Mouse (Mus musculus) heart, embryonic 12.5 days (tissue): ENCODE measurements around the gene Nmu. TPM values are rescaled to one million over a fixed set of nuclear protein-coding genes. Genes with fewer than 3 reads are reported as not detected.
A peak's percentile ranks its signal among the peaks of the same experiment; 100 is the strongest.

ENCODE experiments used
- ATAC-seq: fragments of 200-750 bp; cut with Nextera tagmentation; 2 replicates; pipeline ENCODE4 v1.8.0; 2017; ENCODE audit warnings: moderate TSS enrichment, moderate library complexity; ENCODE audit not compliant: insufficient number of reproducible peaks, low FRiP score
- H3K27ac ChIP-seq: fragments of 300-500 bp; sonication (generic); 2 replicates; pipeline ENCODE4 v1.5.1; 2016; ENCODE audit warnings: mild to moderate bottlenecking, moderate library complexity; ENCODE audit not compliant: poor library complexity, severe bottlenecking
- H3K27me3 ChIP-seq: fragments of 300-500 bp; sonication (generic); replicated peaks from 2 replicates; pipeline ENCODE4 v1.6.1; 2016; ENCODE audit warnings: mild to moderate bottlenecking, moderate library complexity
- H3K36me3 ChIP-seq: fragments of 300-500 bp; sonication (generic); 2 replicates; pipeline ENCODE4 v1.6.1; 2016; ENCODE audit warnings: mild to moderate bottlenecking, moderate library complexity
- H3K4me1 ChIP-seq: fragments of 300-500 bp; sonication (generic); replicated peaks from 2 replicates; pipeline ENCODE4 v1.6.1; 2016; ENCODE audit warnings: mild to moderate bottlenecking
- H3K4me2 ChIP-seq: fragments of 300-500 bp; sonication (generic); 2 replicates; pipeline ENCODE4 v1.6.1; 2016; ENCODE audit warnings: mild to moderate bottlenecking, moderate library complexity
- H3K4me3 ChIP-seq: fragments of 300-500 bp; sonication (generic); 2 replicates; pipeline ENCODE4 v1.5.1; 2016; ENCODE audit warnings: mild to moderate bottlenecking
- H3K9ac ChIP-seq: fragments of 300-500 bp; sonication (generic); 2 replicates; pipeline ENCODE4 v1.6.1; 2016; ENCODE audit warnings: mild to moderate bottlenecking, moderate library complexity
- H3K9me3 ChIP-seq: fragments of 300-500 bp; sonication (generic); replicated peaks from 2 replicates; pipeline ENCODE4 v1.6.1; 2016; ENCODE audit warnings: mild to moderate bottlenecking, moderate library complexity
- WGBS: fragments of 180-500 bp; shearing (Covaris S2); methylation state at CpG from one replicate; pipeline ENCODE4 v1.1.7; 2016; 5-methylcytosine and 5-hydroxymethylcytosine counted together
- polyA plus RNA-seq: library from polyadenylated mRNA; unstranded; fragments of >200 nt; fragmentation: Nextera tagmentation; extraction: Ambion mirVana; gene quantifications from 2 replicates; pipeline ENCODE4 v1.2.1, GENCODE M21; 2016

Gene Nmu
- polyA plus RNA-seq, result not detected in 2 replicates

DNA sequence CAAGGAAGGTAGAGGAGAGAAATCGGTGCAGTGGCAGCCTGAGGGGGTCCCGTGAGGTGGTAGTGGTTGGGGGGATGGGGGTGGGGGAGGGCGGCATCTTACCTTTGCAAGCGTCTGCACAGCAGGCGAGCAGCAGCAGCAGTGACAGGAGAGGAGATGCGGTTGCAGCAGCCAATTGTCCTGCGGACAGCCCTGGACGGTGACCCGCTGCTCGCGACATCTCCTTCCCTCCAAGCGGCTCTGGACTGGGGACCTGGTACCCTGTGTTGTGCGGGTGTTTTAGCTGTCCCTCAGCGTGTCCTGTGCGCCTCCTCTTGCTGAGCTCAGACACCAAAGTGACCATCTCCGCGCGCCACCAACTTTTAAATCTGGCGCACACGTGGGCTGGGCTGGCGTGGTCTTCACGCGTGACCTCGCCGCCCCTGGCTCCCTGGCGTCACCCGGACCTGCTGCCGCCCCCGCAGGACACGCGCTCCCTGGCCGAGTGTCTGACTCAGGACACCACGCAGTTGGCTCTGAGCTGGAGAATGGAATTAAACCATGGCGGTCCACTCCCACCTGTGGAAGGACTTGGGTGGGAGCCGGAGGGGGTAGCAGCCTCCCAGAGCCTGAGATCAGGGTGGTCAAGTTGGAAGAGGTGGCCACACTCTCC is at the start of gene Nmu:
Nmu (minus strand) TSS at position 336 of the 652 bp plus-strand sequence.
- WGBS, result 5% methylated on average over 32 of the region's 35 CpGs
- peaks cover 41% of the 10 kb centered on the region for H3K27me3 ChIP-seq
- ATAC-seq, result no peak
- H3K4me2 ChIP-seq, result peak within 1 kb of the TSS; percentile 76
- H3K4me3 ChIP-seq, result peak within 1 kb of the TSS; percentile 44
- no peaks in the 10 kb centered on the region for H3K36me3 ChIP-seq
- H3K27ac ChIP-seq, result no peak within 1 kb of the TSS
- H3K9ac ChIP-seq, result peak within 1 kb of the TSS; percentile 53
- peaks cover 12% of the 10 kb centered on the region for H3K4me1 ChIP-seq
- H3K9me3 ChIP-seq, result no peaks in the 10 kb centered on the region

DNA sequence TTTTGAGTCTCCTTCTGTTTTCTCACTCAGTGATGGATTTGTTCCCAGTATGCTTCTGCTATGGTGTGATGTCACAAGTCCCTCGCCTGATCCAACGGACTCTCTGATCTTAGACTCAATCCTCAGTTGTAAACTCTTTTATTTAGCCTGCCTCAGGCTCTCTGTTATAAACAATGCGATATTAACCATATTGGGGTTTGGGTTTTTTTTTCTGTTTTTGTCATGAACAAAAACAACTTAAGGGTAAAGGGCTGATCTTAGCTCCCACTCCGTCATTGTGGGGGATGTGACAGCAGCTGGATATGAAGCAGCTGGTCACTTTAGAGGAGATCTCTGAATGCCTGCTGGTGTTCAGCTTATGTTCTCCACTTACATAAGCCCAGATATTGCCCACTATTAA is 48.1 kb upstream of the Nmu start:
- no peak overlapping the region for H3K9ac ChIP-seq
- H3K27ac ChIP-seq, result no peak overlapping the region
- H3K4me1 ChIP-seq, result no peaks in the 10 kb centered on the region
- no peaks in the 10 kb centered on the region for H3K36me3 ChIP-seq
- no peak overlapping the region for H3K4me2 ChIP-seq
- no peaks in the 10 kb centered on the region for H3K27me3 ChIP-seq
- 69% methylated on average over 4 of the region's 4 CpGs for WGBS
- ATAC-seq, result no peak
- H3K4me3 ChIP-seq, result no peak overlapping the region
- no peaks in the 10 kb centered on the region for H3K9me3 ChIP-seq

DNA sequence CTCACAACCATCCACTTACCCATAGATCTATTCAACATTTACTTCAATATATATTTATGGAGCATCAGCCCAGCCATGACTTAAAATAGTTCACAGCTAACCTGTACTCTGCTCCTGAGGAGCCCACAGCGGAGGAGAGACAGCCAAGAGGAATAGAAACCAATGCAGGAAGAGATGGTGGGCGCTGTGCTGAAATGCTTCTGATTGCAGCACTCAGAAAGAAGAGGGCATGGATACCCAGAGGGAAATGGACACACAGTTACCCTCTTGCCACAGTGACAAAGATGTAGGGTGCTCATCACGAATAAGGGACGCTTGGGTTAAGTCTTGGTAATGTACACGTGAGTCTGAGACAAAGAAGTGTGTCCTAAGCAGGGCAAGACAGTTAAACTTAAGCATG is 30.8 kb upstream of the Nmu start:
- ATAC-seq, result no peak
- H3K9ac ChIP-seq, result no peak overlapping the region
- H3K4me3 ChIP-seq, result no peak overlapping the region
- H3K4me2 ChIP-seq, result no peak overlapping the region
- H3K9me3 ChIP-seq, result no peaks in the 10 kb centered on the region
- no peak overlapping the region for H3K27ac ChIP-seq
- H3K4me1 ChIP-seq, result no peaks in the 10 kb centered on the region
- H3K27me3 ChIP-seq, result no peaks in the 10 kb centered on the region
- H3K36me3 ChIP-seq, result no peaks in the 10 kb centered on the region
- 81% methylated on average over 5 of the region's 5 CpGs for WGBS

DNA sequence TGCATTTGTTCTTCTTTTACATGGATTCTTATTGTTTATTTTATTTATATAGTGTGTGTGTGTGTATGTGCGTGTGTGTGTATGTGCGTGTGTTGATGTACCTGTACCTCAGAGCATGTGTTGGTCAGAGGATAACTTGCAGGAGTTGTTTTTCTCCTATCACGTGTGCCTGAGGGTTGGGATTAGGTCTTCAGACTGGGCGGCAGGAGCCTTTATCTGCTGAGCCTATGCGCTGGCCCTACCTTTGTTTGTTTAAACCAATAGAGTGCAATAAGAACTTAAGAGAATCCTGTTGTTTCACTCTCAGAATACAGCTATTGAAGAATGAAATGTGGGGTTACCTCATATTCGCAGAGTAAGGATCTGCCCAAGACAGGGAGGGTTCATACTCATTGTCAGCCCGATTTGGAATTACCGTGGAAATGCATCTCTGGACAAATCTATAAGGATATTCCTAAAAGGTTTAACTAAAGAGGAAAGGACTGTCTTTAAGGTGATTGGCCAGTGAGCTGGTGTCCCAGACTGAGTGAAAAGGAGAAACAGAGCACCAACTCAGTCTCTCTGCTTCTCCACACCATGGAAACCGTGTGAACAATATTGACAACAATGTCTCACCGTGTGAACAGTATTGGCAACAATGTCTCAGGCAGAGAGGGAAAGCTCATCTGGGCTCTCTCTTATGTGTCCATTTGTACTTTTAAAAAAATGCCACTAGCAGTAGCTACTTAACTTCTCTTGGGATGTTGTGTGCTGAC is 25.6 kb upstream of the Nmu start:
- H3K27me3 ChIP-seq, result no peaks in the 10 kb centered on the region
- 79% methylated on average over 10 of the region's 10 CpGs for WGBS
- no peak overlapping the region for H3K4me3 ChIP-seq
- no peaks in the 10 kb centered on the region for H3K4me1 ChIP-seq
- no peak overlapping the region for H3K27ac ChIP-seq
- no peak overlapping the region for H3K9ac ChIP-seq
- H3K36me3 ChIP-seq, result no peaks in the 10 kb centered on the region
- no peak for ATAC-seq
- H3K4me2 ChIP-seq, result no peak overlapping the region
- no peaks in the 10 kb centered on the region for H3K9me3 ChIP-seq

DNA sequence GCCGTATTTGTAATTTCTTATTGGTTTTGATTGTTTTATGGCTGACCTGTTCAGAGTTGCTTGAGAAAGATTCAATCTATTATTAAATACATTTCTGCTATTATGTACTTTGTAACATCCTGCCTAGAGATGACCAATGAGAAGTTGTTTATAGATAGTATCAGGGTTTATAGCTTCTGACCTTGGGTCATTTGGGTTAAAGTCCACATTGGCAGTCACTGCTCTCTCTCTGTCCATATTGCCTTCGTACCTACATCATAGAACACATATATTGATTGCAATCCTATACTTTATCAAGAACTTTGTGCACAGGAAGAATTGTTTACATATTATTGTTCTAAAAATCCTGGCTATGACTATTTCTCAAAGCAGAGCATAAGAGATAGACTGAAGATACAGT is 24.9 kb upstream of the Nmu start:
- H3K9me3 ChIP-seq, result no peaks in the 10 kb centered on the region
- WGBS, result 85% methylated on average over 2 of the region's 2 CpGs
- H3K4me2 ChIP-seq, result no peak overlapping the region
- H3K27ac ChIP-seq, result no peak overlapping the region
- no peaks in the 10 kb centered on the region for H3K36me3 ChIP-seq
- no peak overlapping the region for H3K9ac ChIP-seq
- no peaks in the 10 kb centered on the region for H3K27me3 ChIP-seq
- H3K4me1 ChIP-seq, result no peaks in the 10 kb centered on the region
- H3K4me3 ChIP-seq, result no peak overlapping the region
- ATAC-seq, result no peak

DNA sequence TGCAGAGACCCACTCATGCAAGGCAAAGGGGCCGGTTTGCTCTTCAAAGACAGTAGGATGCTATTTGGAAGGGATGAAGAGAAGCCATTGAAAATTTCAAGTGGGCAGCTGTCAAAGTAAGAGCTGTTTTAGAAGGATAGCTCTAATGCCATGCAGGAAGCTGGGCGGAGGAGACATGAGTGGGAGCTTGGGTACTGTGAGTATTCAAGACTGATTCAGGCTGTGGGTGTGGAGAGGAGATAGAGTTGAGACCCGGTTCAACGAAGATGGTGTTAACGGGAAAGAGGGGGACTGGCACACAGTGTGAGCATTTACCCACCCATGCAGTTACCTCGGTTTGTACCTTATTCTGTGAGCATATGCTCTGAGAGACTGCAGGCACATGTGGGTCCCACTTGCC is 20.1 kb upstream of the Nmu start:
- 68% methylated on average over 6 of the region's 6 CpGs for WGBS
- H3K4me1 ChIP-seq, result 0 out of 2 replicates have a peak, but pooled peaks cover 8% of the 10 kb centered on the region
- ATAC-seq, result no peak
- H3K36me3 ChIP-seq, result no peaks in the 10 kb centered on the region
- no peak overlapping the region for H3K9ac ChIP-seq
- H3K27me3 ChIP-seq, result no peaks in the 10 kb centered on the region
- H3K4me3 ChIP-seq, result no peak overlapping the region
- no peaks in the 10 kb centered on the region for H3K9me3 ChIP-seq
- H3K4me2 ChIP-seq, result no peak overlapping the region
- no peak overlapping the region for H3K27ac ChIP-seq

DNA sequence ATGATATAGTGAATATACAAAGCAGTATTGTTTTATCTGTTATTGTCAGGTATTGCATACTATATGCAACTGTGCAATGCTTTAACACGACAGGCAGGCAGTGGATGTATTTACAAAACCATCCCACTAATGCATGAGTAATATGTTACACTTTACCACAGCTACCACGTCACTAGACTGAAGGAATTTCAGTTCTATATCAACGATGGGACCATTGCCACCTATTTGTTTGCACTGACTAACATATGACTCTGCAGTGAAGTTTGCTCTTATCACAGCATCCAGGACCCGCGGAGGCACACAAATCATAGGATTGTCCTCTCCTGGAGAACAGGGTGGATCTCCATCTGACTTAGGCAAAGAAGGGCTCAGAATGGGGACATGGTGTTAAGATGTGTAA is 18.2 kb upstream of the Nmu start:
- no peak overlapping the region for H3K9ac ChIP-seq
- H3K4me2 ChIP-seq, result no peak overlapping the region
- H3K27ac ChIP-seq, result no peak overlapping the region
- no peak for ATAC-seq
- H3K9me3 ChIP-seq, result no peaks in the 10 kb centered on the region
- H3K27me3 ChIP-seq, result no peaks in the 10 kb centered on the region
- 0 out of 2 replicates have a peak, but pooled peaks cover 8% of the 10 kb centered on the region for H3K4me1 ChIP-seq
- H3K36me3 ChIP-seq, result no peaks in the 10 kb centered on the region
- H3K4me3 ChIP-seq, result no peak overlapping the region
- 85% methylated on average over 5 of the region's 5 CpGs for WGBS

DNA sequence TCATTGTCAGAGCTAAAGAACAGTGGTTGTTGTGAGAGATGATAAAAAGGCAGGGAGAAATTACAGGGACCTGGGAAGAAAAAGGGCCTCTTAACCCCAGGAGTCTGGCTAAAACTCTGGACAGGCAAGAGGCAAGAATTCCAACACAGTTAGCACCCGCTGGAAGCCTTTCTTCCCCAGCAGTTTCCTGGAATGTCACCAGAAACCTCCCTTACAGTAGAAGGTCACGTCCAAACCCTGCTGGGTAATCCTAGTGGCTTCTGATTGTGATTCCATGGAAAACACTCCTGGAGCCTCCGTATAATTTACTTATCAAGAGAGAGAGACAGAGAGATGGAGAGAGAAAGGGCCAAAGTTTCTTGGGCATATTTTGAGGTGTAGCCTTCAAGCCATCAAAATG is 15.6 kb upstream of the Nmu start:
- Histone ChIP-seq H3K9ac (no peak overlapping the region), H3K4me1 (0 out of 2 replicates have a peak, but pooled peaks cover 8% of the 10 kb centered on the region)

DNA sequence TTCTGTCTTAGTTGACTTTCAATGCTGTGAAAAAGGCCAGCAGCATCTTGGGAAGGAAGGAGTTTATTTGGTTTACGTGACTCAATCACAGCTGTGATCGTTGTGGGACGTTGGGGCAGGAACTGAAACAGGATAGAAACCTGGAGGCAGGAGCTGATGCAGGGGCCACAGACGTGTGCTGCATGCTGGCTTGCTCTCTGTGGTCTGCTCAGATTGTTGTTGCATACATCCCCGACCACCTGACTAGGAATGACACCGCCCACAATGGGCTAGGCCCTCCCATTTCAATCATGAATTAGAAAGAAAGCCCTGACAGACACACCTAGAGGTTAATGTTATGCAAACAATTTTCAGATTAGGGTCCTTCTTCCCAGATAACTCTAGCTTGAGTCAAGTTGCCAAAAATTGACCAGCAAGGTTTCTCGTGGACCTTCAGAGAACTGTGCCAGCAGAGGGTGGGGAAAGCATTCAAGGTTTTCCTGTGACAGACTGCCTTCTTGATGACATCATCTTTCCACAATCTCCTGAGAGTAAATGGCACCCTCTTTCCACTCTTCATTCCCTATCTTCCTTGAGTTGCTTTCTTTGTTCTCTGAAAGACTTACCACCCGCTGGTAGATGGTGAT is 5.7 kb upstream of the Nmu start:
- Histone ChIP-seq H3K27ac (no peak overlapping the region), H3K9me3 (no peaks in the 10 kb centered on the region), H3K4me3 (no peak overlapping the region), H3K4me1 (peaks cover 3% of the 10 kb centered on the region; the same call in 1 of the 2 replicates), H3K9ac (no peak overlapping the region), H3K27me3 (peaks cover 11% of the 10 kb centered on the region), H3K36me3 (no peaks in the 10 kb centered on the region), H3K4me2 (no peak overlapping the region)
- ATAC-seq, result no peak
- 57% methylated on average over 8 of the region's 8 CpGs for WGBS

More for the DNA sequence above, 15.6 kb upstream of the Nmu start:
- H3K36me3 ChIP-seq, result no peaks in the 10 kb centered on the region
- no peak for ATAC-seq
- no peak overlapping the region for H3K4me2 ChIP-seq
- H3K9me3 ChIP-seq, result no peaks in the 10 kb centered on the region
- H3K27me3 ChIP-seq, result no peaks in the 10 kb centered on the region
- H3K4me3 ChIP-seq, result no peak overlapping the region
- no peak overlapping the region for H3K27ac ChIP-seq
- 28% methylated on average over 3 of the region's 3 CpGs for WGBS

DNA sequence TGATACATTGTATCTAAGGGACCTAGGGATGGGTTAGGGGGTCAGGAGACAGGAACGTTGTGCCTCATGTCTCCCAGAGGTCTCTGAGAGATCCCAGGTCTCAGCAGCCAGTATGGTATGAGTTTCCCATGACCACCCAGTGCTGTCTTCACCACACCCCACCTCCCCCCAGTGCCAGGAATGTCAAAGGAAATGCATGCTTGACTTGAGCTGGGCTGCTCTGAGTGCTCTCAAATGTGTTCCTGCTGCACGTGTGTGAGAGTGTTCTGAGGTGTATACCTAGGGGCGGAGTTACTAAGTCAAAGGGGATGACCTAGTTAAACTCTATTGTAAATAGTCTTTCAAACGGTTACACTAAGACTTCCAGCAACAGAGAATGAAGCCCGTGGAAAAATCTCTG is 1.8 kb upstream of the Nmu start:
- Histone ChIP-seq H3K36me3 (no peaks in the 10 kb centered on the region), H3K27me3 (peaks cover 41% of the 10 kb centered on the region)
- WGBS, result 53% methylated on average over 5 of the region's 5 CpGs

DNA sequence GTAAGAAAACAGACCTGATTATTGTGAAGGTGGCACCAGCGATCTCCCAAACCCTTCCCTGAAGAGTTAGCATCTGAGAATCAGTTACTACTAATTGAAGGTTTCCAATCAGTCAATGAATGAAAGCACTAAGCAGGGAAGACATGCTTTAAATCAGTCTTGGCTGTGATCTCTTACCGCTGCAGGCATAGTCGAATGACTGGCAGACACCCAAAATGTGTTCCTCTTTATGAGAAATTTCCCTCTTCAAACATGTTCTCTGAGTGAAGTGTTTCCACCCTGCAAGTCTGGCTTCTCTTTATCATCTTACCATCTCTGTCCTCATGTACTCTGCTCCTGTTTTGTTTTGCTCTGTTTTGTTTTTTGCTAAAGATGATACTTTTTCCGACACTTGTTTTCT is 2.8 kb downstream of the Nmu start:
- no peak overlapping the region for H3K4me2 ChIP-seq
- H3K36me3 ChIP-seq, result no peaks in the 10 kb centered on the region
- H3K27me3 ChIP-seq, result peaks cover 41% of the 10 kb centered on the region
- no peaks in the 10 kb centered on the region for H3K9me3 ChIP-seq
- H3K4me3 ChIP-seq, result no peak overlapping the region
- H3K4me1 ChIP-seq, result peaks cover 12% of the 10 kb centered on the region
- no peak for ATAC-seq
- H3K27ac ChIP-seq, result no peak overlapping the region
- WGBS, result 83% methylated on average over 4 of the region's 4 CpGs
- no peak overlapping the region for H3K9ac ChIP-seq

More for the DNA sequence above, 1.8 kb upstream of the Nmu start:
- ATAC-seq, result no peak
- Histone ChIP-seq H3K4me1 (peaks cover 12% of the 10 kb centered on the region), H3K4me3 (no peak overlapping the region), H3K4me2 (no peak overlapping the region), H3K27ac (no peak overlapping the region), H3K9me3 (no peaks in the 10 kb centered on the region), H3K9ac (no peak overlapping the region)
